Mouse (Mus musculus) hematopoietic stem cell, adult 5-6 weeks (primary cell): Measurements from ENCODE around the gene Slc12a8. TPM values are rescaled to one million over a fixed set of nuclear protein-coding genes. Genes with fewer than 3 reads are reported as not detected.
A peak's percentile ranks its signal among the peaks of the same experiment; 100 is the strongest.

Source experiments
- ATAC-seq, 2 experiments: fragments of 125-278 bp in 1 of 2; replicated peaks in 1 of 2; 2 replicates each; pipeline ENCODE4 v1.8.0; 2016 to 2017; ENCODE audit warnings: inconsistent platforms in 2 of 2, mild to moderate bottlenecking in 2 of 2, moderate number of reproducible peaks in 2 of 2, low read depth in 1 of 2, moderate TSS enrichment in 1 of 2; ENCODE audit not compliant: low FRiP score in 2 of 2, poor library complexity in 2 of 2, severe bottlenecking in 2 of 2, insufficient read depth in 1 of 2, low TSS enrichment in 1 of 2
- total RNA-seq: library from RNA; stranded (forward); fragments of 172-1452, 232-1000 nt; gene quantifications from 2 replicates; pipeline ENCODE4 v1.2.3, GENCODE M21; 2017

Slc12a8 gene
- total RNA-seq, 1 experiment from 2014 or later: 0.55 TPM

DNA sequence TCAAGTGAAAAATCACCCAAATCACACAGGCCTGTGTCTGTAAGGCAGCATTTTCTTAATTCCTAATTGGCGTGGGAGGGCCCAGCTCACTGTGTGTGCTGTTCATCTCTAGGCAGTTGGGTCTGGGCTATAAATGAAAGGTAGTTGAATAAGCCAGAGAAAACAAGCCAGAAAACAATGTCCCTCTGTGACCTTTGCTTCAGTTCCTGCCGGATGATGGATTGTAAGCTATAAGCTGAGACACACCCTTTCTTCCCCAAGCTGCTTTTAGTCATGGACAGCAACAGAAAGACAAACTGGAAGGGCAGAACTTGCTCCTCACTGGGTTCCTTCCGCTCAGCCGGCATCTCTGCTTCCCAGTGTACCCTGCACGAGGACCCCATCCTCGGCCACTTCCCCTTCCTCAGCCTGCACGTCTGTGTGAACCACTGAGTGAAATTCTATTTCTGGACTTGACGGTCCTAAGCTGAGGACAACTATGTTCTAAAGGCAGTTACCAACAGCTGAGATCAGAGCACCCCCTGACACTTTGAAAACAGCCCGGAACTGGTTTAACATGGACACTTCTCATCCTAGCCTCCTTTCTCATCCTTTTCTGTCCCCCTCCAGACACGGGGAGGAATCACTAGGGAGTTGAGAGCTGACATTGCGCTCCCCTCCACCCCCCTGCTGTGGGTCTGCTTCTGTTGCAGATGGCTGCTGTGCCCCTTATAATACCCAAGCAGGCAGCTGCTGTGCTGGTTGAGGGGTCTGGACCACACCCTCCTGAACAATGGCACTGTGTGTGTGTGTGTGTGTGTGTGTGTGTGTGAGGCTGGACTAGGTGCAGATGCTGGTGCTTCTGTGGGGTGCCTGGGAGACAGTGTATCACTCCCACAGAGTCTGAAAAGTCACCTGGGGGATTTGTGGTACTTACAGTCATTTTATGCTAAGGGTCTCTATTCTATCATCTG is 12.7 kb downstream of the Slc12a8 start:
- peak; percentile 36 to 53; a peak in 2 of 4 replicates for ATAC-seq

DNA sequence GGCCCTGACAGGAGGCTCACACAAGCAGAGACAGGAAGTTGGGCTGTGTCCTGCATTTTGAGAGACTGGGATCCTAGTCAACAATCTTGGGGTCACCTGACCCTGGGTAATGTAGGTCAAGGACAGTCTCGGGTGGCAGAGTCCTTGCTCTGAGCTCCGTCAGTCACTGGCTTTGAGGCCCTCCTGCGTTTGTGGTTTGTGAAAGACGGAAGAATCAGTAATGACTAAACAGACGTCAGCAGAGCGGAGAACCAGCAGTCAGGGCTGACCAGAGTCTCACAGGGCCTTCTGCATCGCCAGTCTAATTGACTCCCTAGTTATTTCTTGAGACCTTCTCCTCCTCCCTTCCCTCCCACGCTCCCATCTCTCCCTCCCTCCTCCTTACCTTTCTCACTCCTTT is 14.1 kb downstream of the Slc12a8 start:
- ATAC-seq: no peak

DNA sequence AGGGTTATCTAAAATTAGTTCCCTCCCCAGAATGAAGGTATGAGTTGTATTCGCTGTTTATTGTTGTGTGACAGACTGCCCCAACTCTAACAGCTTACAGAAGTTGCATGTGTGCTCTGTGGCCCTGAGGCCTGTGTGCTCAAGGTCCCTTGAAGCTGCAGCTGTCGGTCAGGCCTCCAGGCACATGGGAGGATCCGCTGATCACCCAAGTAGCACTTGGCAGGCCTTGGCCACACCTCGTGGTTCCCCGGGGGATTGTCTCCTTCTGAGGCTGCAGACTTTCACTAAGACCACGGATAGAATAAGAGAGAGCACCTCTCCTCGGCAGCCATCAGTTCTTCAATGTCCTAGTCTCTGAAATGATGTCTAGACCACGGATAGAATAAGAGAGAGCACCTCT is 19.3 kb downstream of the Slc12a8 start:
- ATAC-seq: no peak

DNA sequence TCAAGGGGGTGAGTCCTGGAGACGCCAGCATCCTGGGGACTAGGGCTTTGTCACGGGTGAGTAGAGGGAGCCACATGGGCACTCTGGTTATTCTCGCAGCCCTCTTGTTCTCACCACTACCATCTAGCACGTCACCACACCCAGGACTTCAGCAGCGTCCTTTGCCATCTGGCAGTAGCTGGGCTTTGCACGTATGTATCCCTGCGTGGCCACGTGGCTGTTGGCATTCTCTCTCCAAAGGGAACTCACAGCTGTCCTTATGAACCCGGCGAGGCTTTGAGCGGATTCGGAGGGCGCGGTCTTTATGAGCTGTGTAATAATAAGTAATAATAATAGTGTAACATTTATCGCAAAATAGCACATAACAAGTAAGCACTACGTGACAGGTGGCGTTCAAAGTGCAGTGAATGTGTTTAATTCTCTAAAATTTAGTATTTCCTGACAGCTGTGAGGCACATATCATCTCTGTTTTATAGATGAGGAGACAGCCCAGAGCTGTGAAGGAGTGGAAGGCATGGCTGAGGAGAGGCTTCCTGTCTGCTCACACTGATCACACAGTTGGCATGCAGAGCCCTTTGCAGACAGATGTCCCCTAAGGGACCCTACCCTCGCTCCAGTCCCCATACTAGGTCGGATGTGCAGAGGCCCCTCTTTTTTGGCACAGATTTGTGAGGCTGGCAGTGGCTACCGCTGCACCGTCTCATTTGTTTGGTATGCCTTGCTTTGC is 20.5 kb downstream of the Slc12a8 start:
- ATAC-seq: no peak

DNA sequence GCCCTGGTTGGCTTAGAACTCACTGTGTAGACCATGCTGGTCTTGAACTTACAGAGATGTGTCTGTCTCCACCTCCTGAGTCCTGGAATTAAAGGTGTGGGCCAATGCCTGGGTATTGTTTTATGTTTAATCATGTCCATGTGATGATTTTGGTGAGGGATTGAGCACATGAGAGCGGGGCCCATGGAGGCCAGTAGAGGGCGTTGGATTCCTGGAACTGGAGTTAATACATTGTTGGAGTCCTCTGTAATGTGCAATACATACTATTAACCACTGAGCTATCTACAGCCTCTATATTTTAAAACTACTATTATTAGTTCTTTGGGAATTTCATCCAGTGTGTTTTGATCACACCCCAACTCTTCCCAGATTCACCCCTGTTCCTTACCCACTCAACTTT is 27.2 kb downstream of the Slc12a8 start:
- ATAC-seq: no peak

DNA sequence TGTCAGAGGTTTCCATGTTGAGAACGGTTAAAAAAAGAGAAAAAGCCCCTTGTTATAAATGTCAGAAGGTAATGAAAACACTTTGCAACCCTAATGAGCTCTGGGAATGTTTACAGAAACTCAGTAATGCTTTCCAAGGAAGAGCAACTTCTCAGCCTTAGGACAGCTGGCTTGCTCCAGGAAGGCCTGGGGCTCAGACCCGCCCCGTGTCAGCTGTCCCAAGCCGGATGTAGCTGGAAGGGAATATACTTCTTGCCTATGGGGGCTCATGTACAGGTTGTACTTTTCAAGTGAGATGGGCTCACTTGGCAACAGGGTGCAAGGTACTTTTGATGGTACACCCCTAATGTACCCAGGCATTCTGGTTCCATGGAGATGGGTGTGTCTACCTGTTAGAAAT is 28.4 kb downstream of the Slc12a8 start:
- no peak for ATAC-seq

DNA sequence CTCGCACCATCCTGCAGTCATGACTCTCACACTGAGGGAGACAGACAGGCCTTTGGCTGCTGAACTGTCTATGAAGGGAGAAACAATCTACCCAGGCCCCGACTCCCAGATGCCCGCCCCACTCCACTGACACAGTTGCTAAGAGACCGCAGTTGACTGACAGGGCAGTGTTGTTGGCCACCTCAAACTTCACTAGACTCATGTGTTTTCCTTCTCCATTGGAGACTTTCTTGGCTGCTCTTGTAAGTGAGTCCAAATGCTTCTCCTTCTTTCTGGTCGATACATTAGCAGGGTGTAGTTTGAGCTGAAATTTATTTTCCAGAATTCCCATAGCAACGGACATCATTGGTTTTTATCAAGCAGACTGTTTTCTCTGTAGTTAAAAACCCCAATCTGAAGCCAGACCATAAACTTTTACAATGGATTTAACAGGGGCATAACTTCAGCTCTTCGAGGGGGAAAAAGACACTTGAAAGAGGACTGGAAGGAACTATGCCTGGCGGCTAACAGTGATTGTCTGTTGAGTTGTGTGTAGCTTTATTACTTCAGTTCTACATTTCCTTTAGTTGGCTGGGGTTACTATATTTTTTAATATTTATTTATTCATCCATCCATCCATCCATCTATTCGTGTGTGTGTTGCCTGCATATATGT is 36.7 kb downstream of the Slc12a8 start:
- no peak for ATAC-seq

DNA sequence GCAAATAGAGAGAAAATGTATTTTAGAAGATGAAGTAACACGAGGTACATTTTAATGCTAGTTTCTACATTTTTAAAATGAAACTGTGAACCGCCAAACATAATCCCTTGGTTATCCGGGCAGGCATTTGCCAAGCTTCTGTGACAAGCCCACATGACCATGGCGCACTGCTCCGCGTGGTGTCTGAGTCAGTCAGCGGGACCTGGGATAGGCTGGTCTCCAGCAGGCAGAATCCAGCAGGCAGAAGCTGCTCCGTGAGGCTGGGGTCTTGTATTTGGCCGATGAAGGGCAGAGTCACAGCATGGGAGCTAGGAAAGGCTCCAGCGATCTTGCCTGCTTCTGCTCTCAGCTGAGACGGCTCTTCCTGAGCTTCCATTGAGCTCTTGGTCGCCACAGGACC is 41.0 kb downstream of the Slc12a8 start:
- no peak for ATAC-seq

DNA sequence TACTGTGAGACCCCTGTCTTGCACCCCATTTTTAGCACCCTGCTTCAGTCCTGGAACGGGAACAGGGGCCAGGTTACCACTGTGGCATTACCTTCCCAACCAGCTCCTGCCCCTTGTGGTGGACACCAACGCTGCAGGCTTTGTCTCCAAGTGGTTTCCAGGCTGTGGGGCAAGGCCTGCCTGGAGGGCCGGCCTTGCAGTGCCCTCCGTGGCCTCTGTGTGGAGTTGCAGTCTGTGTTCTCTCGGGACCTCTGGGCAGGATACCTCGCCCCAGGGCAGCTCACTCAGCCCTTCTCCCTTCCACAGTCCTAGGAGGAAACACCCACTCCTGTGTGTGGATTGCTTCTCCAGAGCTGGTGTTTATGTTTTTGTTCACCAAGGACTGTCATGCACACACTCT is 43.2 kb downstream of the Slc12a8 start:
- peak; percentile 97 to 99 for ATAC-seq

DNA sequence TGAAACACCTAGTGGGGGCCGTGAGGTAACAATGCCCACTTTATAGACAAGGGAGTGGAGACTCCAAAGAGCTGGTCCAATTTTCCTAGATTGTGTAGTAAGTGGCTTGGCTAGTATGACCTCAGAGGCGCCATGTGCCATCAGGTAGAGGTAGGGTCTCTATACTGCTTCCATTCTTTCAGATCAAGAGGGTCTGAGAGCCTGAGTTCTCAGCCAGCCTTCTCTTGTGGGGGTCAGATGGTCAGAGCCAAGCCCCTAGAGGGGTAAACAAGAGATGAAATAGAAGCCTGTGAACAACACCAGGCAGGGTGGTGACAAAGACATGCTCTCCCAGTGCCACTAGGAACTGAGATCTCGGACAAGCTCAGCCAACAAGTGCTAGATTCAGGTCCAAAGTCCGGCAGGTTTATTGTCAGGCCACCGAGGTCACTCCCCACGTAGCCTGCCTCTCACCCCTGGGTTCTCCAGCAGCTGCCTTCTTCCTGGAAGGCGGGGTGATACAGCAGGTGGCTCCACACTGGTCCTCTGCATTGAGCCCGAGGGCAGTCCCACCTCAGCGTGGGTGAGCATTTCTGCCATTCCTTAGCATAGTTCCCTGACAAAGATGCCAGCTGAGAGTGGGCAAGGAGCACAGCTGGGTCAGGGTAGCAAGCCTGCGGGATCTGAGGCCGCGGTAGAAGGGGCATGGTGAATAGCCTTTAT is 44.3 kb downstream of the Slc12a8 start:
- ATAC-seq: no peak

DNA sequence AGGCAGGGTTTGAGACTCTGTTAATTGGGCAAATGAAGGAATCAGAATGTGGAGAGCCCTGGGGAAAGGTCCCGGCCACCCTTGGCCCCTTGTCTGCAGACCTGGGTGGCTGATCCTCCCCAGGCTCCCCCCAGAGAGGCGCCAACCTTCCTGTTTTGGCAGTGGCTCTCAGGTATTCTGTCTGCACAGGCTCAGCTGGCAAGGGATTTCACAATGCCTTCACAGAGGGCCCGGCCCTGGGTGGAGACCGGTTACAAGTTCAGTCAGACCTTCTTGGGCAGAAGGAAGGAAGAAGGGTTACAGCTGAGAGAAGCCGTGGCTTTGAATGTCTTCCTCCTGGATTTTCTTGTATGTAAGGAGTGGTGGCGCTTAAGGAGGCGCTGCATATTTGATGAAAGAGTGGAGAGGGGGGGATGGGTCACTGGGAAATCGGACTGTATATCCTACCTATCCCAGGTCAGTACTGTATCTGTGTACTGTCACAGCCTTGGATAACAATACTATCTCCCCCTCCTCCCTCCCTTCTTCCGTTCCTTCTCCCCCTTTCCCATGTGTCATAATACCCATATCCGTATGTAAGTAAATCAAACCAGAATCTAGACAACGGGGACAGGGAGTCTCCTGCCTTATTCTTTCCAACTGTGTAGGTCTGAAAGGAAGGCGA is 45.9 kb downstream of the Slc12a8 start:
- ATAC-seq: no peak

DNA sequence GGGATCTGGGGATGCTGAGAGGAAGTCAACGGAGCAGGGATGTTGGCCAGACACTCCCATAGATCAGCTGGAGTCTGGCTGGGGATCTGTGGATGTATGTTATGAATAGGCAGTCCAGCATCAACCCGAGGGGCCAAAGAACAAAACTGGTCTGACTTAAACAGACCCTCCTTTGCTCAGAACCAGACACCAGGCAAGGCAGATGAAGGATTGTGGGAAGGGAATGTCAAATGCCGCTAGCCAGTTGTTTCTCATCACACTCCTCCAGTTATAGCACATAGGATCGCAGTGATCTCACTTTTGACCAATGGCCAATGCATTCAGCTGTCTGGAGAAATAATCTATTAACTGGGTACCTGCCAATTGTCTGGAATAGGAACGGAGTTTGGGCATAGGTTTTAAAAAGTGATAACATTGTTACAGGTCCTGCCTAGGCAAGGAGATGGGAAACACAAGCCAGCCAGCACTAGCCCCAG is 46.4 kb downstream of the Slc12a8 start:
- ATAC-seq: no peak

DNA sequence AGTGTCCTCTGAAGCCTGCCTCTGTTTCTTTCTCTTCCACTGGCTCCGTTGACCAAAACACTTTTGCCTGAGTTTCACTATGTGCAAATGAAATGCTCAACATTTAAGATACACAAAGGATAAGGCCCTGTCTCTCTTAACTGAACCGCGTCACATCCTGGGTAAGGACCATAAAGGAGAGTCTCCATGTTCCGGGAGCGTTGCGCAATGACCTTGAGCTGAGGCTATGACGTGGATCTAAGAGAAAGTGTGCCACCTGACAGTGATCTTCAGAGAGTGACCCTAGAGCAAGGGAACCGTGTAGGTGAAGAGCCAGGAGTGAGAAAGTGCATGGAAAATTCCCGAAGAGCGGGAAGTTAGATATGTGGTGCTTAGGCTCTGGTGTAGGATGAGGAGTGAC is 49.3 kb downstream of the Slc12a8 start:
- ATAC-seq: no peak

DNA sequence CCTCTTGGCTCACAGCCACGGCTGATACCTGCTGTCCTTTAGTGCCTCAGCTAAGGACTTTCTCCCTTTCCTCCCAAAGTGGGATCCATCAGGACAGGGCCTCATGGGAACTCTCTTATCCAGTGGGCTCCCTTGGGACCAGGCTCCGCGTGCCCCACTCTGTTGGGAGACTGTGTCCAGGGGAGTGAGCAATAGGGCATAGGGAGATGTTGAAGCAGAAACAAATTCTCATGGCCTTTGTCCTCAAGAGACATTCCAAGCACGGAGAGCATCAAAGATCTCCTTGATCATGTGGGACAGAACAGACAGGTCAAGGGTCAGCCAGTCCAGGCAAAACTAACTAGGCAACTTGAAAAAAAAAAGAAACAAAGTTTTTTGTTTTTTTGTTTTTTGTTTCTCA is 50.6 kb downstream of the Slc12a8 start:
- no peak for ATAC-seq

DNA sequence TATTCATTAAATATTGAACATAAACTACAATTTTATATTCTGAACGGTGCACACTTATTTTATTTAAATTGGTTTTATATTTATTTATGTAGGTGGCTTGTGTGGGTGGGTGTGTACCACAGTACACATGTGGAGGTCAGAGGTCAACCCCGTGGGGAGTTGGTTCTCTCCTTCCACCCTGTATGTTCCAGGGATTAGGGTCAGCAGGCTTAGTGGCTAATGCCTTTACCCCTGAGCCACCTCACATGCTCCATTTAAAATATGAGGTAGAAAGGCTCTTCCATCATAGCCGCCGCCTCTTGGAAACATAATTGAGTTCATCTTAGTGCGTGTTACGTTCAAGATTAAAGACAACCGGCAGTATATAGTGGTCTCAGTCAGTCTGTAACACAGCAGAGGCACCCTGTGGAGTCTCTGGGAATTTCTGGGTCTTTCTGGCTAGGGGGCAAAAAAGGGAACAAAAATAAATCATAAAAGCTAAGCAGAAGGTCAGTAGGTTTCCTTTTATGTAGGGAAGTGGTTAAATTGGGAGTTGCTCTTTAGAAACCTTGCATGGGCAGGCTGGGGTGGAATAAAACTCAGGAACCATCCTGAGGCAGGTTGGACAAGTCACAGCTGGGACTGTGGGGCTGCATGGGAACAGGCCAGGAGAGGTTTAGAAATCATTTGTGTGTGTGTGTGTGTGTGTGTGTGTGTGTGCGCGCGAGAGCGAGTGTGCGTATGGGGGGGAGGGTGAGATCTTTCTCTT is 51.3 kb downstream of the Slc12a8 start:
- peak; percentile 46 to 58 for ATAC-seq

DNA sequence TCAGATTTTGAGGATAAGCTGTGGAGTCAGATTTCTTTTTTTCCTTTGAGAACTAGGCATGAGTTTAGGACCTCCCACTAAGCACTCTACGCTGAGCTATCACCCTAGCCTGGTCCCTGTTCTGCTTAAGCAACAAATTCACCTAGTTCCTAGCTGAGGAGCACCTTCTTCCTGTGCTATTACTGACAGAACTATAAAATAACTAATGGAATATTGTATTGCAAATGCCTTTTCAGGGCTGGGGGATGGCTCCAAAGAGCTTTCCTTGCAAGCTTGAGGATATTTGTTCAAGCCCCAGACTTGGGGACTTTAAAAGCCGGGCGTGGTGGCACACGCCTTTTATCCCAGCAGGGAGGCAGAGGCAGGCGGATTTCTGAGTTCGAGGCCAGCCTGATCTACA is 55.5 kb downstream of the Slc12a8 start:
- no peak for ATAC-seq
